Mouse (Mus musculus) intestine, postnatal 0 days (tissue): Measurements from ENCODE around the gene Coa4. TPM values are rescaled to one million over a fixed set of nuclear protein-coding genes. Genes with fewer than 3 reads are reported as not detected.
A peak's percentile ranks its signal among the peaks of the same experiment; 100 is the strongest.

Experiments used
- ATAC-seq: fragments of 200-750 bp; cut with Nextera tagmentation; 2 replicates; pipeline ENCODE4 v1.8.0; 2017; ENCODE audit warnings: mild to moderate bottlenecking, moderate TSS enrichment, moderate library complexity
- H3K27ac ChIP-seq: fragments of 300-500 bp; sonication (generic); 2 replicates; pipeline ENCODE4 v1.5.1; 2014; ENCODE audit warnings: mild to moderate bottlenecking, low read depth, low read length, moderate library complexity
- H3K27me3 ChIP-seq: fragments of 300-500 bp; sonication (generic); replicated peaks from 2 replicates; pipeline ENCODE4 v1.6.1; 2014; ENCODE audit warnings: low read length, mixed read lengths; ENCODE audit not compliant: control insufficient read depth, insufficient read depth
- H3K36me3 ChIP-seq: fragments of 300-500 bp; sonication (generic); 2 replicates; pipeline ENCODE4 v1.6.1; 2014; ENCODE audit warnings: mild to moderate bottlenecking, moderate library complexity; ENCODE audit not compliant: control insufficient read depth, insufficient read depth
- H3K4me1 ChIP-seq: fragments of 300-500 bp; sonication (generic); replicated peaks from 2 replicates; pipeline ENCODE4 v1.6.1; 2014; ENCODE audit warnings: antibody characterized with exemption, low read length, mixed read lengths; ENCODE audit not compliant: control insufficient read depth, insufficient read depth
- H3K4me2 ChIP-seq: fragments of 300-500 bp; sonication (generic); replicated peaks from 2 replicates; pipeline ENCODE4 v1.6.1; 2014; ENCODE audit warnings: low read depth, mild to moderate bottlenecking, moderate library complexity
- H3K4me3 ChIP-seq: fragments of 300-500 bp; sonication (generic); 2 replicates; pipeline ENCODE4 v1.5.1; 2014; ENCODE audit warnings: low read depth, low read length
- H3K9ac ChIP-seq: fragments of 300-500 bp; sonication (generic); 2 replicates; pipeline ENCODE4 v1.6.1; 2014; ENCODE audit warnings: mild to moderate bottlenecking, low read depth, low read length
- H3K9me3 ChIP-seq: fragments of 300-500 bp; sonication (generic); 2 replicates; pipeline ENCODE4 v1.6.1; 2016; ENCODE audit warnings: mixed run types; ENCODE audit not compliant: control insufficient read depth
- CTCF ChIP-seq: sonication (generic); IDR thresholded peaks from 2 replicates; pipeline ENCODE4 v1.5.1; 2016; ENCODE audit warnings: low read depth, mild to moderate bottlenecking, control low read depth, antibody characterized with exemption, moderate library complexity
- WGBS: fragments of 180-500 bp; shearing (Covaris S2); extraction: QIAGEN DNeasy Blood & Tissue Kit; methylation state at CpG from one replicate; pipeline ENCODE4 v1.1.7; 2014; 5-methylcytosine and 5-hydroxymethylcytosine counted together
- polyA plus RNA-seq: library from polyadenylated mRNA; unstranded; fragments of >200 nt; fragmentation: Nextera tagmentation; extraction: Ambion mirVana; gene quantifications from 2 replicates; pipeline ENCODE4 v1.2.1, GENCODE M21; 2015

The Coa4 gene
- polyA plus RNA-seq, 1 experiment from 2014 or later = 54.1 TPM

DNA sequence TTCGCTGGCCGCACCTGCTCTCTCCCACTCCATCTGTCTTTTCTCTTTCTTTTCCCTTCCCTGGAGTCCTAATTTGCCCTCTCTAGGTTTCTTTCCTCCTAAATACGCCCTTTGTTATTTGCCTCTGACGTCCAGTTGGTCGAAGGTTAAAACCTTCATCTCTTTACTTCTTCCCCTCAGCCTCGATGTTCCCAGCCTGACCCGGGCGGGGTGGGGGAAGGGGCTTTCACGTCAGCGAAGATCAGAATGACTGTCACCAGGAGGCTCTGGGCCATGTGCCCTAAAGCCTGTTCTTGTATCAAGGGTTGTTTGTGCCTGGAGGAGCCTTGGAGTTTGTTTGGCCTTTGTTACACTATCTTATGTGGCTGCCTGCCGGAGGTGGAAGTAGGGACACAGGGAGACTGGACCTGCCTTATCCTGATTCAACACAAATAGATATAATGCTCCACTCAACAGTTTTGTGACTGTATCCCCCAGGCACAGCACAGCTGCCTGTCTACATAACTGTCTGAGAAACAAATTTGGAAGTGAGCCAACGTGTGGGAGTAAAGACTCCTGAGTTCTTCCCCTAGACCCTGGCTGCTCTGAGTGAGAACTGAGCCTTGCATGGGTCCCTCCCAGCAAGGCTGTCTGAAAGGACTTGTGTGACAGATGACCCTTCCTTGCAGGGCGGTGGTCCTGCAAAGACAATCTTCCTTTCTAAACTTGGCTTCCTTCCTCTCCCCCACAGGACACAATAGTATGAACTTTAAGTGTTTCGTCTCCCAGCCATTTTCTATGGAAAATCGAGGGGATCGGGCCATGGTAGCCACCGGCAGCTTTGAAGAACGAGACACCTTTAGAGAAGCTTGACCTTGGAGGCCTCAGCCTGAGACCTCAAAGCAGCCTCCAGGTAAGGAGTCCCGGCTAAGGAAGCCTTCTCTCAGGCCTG is 43.1 kb upstream of the Coa4 start:
- Histone ChIP-seq H3K4me1 (no peaks in the 10 kb centered on the region), H3K4me3 (peak overlapping the region; percentile 67), H3K36me3 (peaks cover 24% of the 10 kb centered on the region), H3K9ac (peak overlapping the region; percentile 65), H3K27me3 (no peaks in the 10 kb centered on the region), H3K27ac (peak overlapping the region; percentile 75), H3K9me3 (no peaks in the 10 kb centered on the region), H3K4me2 (peak overlapping the region; percentile 81)
- ATAC-seq = no peak
- 13% methylated on average over 19 of the region's 19 CpGs for WGBS
- TF ChIP-seq CTCF = no peak

DNA sequence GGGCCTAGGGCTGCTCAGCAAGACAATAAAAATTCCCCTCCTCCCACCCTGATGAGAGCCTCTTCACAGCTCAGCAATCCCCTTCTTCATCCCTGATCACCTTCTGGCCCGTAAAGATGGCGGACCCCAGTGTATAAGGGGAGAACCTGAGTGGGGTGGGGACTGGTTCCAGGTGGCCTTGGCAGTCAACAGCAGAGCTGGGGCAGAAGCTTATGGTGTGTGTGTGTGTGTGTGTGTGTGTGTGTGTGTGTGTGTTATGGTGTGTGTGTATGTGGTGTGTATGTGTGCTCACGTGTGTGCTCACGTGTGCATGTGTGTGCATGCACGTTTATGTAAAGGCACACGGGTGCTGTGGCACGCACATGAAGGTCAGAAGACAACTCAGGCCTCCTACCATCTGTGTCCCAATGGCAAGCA is 42.4 kb upstream of the Coa4 start:
- Histone ChIP-seq H3K9ac (peak overlapping the region; percentile 65), H3K27ac (peak overlapping the region; percentile 75), H3K4me1 (no peaks in the 10 kb centered on the region), H3K36me3 (peaks cover 31% of the 10 kb centered on the region), H3K27me3 (no peaks in the 10 kb centered on the region), H3K4me3 (peak overlapping the region; percentile 67), H3K4me2 (peak overlapping the region; percentile 81), H3K9me3 (no peaks in the 10 kb centered on the region)
- TF ChIP-seq CTCF = no peak
- ATAC-seq = no peak
- WGBS = 49% methylated on average over 7 of the region's 7 CpGs

DNA sequence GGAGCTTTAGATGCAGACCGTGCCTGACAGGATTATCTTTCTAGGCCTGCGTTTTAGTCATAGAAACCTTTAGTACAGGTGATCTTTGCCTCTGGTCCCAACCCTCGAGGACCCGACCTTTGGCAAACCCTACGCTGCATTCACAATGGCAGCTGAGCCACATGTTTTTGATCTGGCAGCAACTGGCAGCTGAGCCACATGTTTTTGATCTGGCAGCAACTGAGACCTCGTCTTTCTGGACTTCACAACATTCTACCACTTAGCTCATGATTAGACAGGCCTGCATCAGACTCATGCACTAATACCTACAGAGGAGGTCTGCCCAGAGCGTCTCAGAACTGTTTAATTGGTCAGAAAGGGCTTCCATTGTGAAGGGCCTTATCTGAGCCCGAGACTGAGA is 41.8 kb upstream of the Coa4 start:
- ATAC-seq = no peak
- Histone ChIP-seq H3K36me3 (peaks cover 37% of the 10 kb centered on the region), H3K4me1 (no peaks in the 10 kb centered on the region), H3K4me2 (peak overlapping the region; percentile 81), H3K4me3 (peak overlapping the region; percentile 67), H3K9ac (no peak overlapping the region), H3K27me3 (no peaks in the 10 kb centered on the region), H3K27ac (peak overlapping the region; percentile 77), H3K9me3 (no peaks in the 10 kb centered on the region)
- whole genome bisulfite sequencing = 26% methylated on average over 8 of the region's 8 CpGs
- no peak for TF ChIP-seq CTCF

DNA sequence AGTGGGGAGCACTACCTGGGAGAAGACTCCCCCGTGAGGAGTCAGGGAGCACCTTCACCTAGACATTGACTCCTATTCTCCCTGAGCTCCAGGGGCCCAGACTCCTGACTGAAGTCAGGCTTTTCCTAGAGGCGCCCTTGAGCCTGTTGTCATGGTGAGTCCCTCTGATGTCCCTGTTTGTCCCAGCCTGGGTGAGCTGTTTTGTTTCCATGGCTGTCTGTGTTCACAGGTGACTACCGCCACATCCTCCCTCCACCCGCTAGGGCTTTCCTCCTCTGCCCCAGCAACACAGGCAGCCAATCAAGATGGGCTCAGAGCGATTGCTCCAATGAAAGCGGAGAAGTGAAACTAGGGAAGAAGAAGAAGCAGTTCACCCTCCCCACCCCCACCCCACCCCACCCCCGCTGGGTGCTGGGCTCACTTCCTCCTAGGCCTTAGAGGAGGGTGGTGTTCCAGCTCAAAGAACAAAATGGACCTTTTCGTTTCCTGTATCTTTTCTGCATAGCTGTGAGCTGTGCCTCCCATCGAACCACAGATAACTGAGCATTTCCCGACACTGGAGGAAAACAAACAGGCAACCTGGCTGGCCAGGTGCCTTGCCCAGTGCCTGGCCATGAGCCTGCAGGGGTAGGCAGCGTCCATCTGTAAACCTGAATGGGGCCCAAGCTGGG is 41.2 kb upstream of the Coa4 start:
- Histone ChIP-seq H3K36me3 (peaks cover 38% of the 10 kb centered on the region), H3K4me3 (peak overlapping the region; percentile 67), H3K27ac (peak overlapping the region; percentile 77), H3K9ac (no peak overlapping the region), H3K27me3 (no peaks in the 10 kb centered on the region), H3K9me3 (no peaks in the 10 kb centered on the region), H3K4me1 (no peaks in the 10 kb centered on the region), H3K4me2 (peak overlapping the region; percentile 81)
- whole genome bisulfite sequencing = 22% methylated on average over 11 of the region's 11 CpGs
- TF ChIP-seq CTCF = peak; percentile 44
- peak; percentile 82 for ATAC-seq

DNA sequence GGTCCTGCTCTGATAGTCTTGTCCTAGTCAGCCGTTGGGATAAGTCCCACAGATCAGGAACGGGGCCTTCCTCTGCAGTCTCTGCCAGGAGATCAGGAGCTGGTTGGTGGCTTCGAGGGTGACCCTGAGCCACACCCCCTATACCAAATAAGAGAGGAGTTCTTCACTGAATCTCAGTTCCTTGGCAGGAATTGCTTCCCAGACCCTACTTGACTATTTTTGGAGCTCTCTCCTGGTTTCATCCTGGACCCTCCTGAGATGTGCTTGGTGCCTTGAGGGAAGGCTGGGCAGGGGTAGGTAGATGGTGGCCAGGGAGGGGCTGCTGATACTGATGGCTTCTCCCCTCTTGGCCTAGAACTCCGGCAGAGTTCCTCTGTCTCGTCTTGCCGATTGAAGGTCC is 40.5 kb upstream of the Coa4 start:
- Histone ChIP-seq H3K9me3 (no peaks in the 10 kb centered on the region), H3K4me1 (no peaks in the 10 kb centered on the region), H3K27ac (peak overlapping the region; percentile 77; the same call in 1 of the 2 replicates), H3K27me3 (no peaks in the 10 kb centered on the region), H3K4me2 (peak overlapping the region; percentile 81), H3K36me3 (peaks cover 38% of the 10 kb centered on the region), H3K4me3 (no peak overlapping the region), H3K9ac (no peak overlapping the region)
- TF ChIP-seq CTCF = no peak
- no peak for ATAC-seq
- 58% methylated on average over 6 of the region's 6 CpGs for WGBS

DNA sequence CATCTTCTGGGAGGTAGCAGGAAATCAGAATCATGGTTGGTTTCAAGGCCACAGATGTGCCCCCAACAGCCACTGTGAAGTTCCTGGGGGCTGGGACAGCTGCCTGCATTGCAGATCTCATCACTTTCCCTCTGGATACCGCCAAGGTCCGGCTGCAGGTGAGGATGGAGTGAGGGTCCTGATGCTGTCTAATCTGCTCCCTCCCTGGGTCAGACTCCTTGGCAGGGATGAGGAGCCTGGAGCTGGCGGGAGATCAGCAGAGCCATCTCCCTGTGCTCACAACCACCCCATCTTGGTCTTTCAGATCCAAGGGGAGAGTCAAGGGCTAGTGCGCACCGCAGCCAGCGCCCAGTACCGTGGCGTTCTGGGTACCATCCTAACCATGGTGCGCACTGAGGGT is 40.1 kb upstream of the Coa4 start:
- H3K4me2 ChIP-seq = no peak overlapping the region
- H3K27me3 ChIP-seq = no peaks in the 10 kb centered on the region
- no peak overlapping the region for H3K27ac ChIP-seq
- no peaks in the 10 kb centered on the region for H3K4me1 ChIP-seq
- no peak overlapping the region; the same call in 1 of the 2 replicates for H3K9ac ChIP-seq
- 95% methylated on average over 9 of the region's 9 CpGs for whole genome bisulfite sequencing
- no peaks in the 10 kb centered on the region for H3K9me3 ChIP-seq
- no peak overlapping the region for H3K4me3 ChIP-seq
- peaks cover 38% of the 10 kb centered on the region for H3K36me3 ChIP-seq
- ATAC-seq = no peak
- no peak for TF ChIP-seq CTCF
